ENCODE assay signal across 20 mouse cellular contexts in genomic region chr1:129078274-129078673, GRCm38 (mm10).
DNase-seq lines count a peak whose midpoint lies in the region; ATAC-seq and TF ChIP-seq lines count a peak whose summit lies in the region.
"Had no signal": no experiment of that assay in that cellular context is flagged by ENCODE, and none has a peak within 500 bp of the region (broad histone marks: within the 10 kb centered on the region; RNA-seq: fewer than 3 reads in every experiment).

No protein-coding gene starts in this region.

- H3K9ac ChIP-seq in hindbrain, postnatal 0 days (replicated peaks; ENCODE audit: low read length), result no peak overlapping the region
- H3K9ac ChIP-seq in hindbrain, embryonic 13.5 days, result no peak overlapping the region
- no peak overlapping the region for H3K9ac ChIP-seq in lung, postnatal 0 days (replicated peaks; ENCODE audit: low read depth)
- no peak overlapping the region for H3K9ac ChIP-seq in stomach, postnatal 0 days (ENCODE audit: low read length)
- H3K9ac ChIP-seq: hindbrain, embryonic 15.5 days had no signal

- H3K4me2 ChIP-seq in hindbrain, postnatal 0 days (ENCODE audit: low read depth, low read length), result no peak overlapping the region
- H3K4me2 ChIP-seq in hindbrain, embryonic 13.5 days, result no peak overlapping the region
- no peak overlapping the region for H3K4me2 ChIP-seq in lung, postnatal 0 days (replicated peaks; ENCODE audit: low read depth, low read length)
- no peak overlapping the region for H3K4me2 ChIP-seq in stomach, postnatal 0 days (replicated peaks; ENCODE audit: low read depth)
- H3K4me2 ChIP-seq: hindbrain, embryonic 15.5 days; liver, embryonic 11.5 days had no signal

- H3K27ac ChIP-seq in hindbrain, postnatal 0 days, result no peak overlapping the region
- no peak overlapping the region for H3K27ac ChIP-seq in hindbrain, embryonic 13.5 days
- no peak overlapping the region for H3K27ac ChIP-seq in lung, postnatal 0 days (ENCODE audit: low read length)
- no peak overlapping the region for H3K27ac ChIP-seq in stomach, postnatal 0 days (replicated peaks)
- H3K27ac ChIP-seq: embryonic facial prominence, embryonic 10.5 days; hindbrain, embryonic 15.5 days had no signal

- TF ChIP-seq EP300 in lung, postnatal 0 days (IDR thresholded peaks at IDR 0.05), result no peak
- TF ChIP-seq EP300 in stomach, postnatal 0 days (optimal IDR thresholded peaks at IDR 0.05), result no peak

- no peak overlapping the region for H3K4me3 ChIP-seq in hindbrain, postnatal 0 days (ENCODE audit: low read length)
- H3K4me3 ChIP-seq in hindbrain, embryonic 13.5 days, result no peak overlapping the region
- no peak overlapping the region for H3K4me3 ChIP-seq in lung, postnatal 0 days (ENCODE audit: low read depth, low read length)
- H3K4me3 ChIP-seq in stomach, postnatal 0 days (ENCODE audit: low read depth, low read length), result no peak overlapping the region
- H3K4me3 ChIP-seq: embryonic facial prominence, embryonic 10.5 days; hindbrain, embryonic 15.5 days had no signal

- no peaks in the 10 kb centered on the region for H3K27me3 ChIP-seq in hindbrain, postnatal 0 days (ENCODE audit: insufficient read depth, low read length)
- no peaks in the 10 kb centered on the region for H3K27me3 ChIP-seq in hindbrain, embryonic 13.5 days
- H3K27me3 ChIP-seq in lung, postnatal 0 days (replicated peaks; ENCODE audit: insufficient read depth, low read length), result no peaks in the 10 kb centered on the region
- H3K27me3 ChIP-seq in stomach, postnatal 0 days (ENCODE audit: control insufficient read depth, insufficient read depth, low read length), result no peaks in the 10 kb centered on the region
- H3K27me3 ChIP-seq: hindbrain, embryonic 15.5 days had no signal

- no peaks in the 10 kb centered on the region for H3K36me3 ChIP-seq in hindbrain, postnatal 0 days (ENCODE audit: insufficient read depth, low read length)
- H3K36me3 ChIP-seq in hindbrain, embryonic 13.5 days, result no peaks in the 10 kb centered on the region
- no peaks in the 10 kb centered on the region for H3K36me3 ChIP-seq in lung, postnatal 0 days (ENCODE audit: insufficient read depth, low read length)
- no peaks in the 10 kb centered on the region for H3K36me3 ChIP-seq in stomach, postnatal 0 days (ENCODE audit: control insufficient read depth, insufficient read depth, low read length)
- H3K36me3 ChIP-seq: embryonic facial prominence, embryonic 10.5 days; hindbrain, embryonic 15.5 days had no signal

- peak; percentile 8 for DNase-seq in embryo, embryonic 10.5 days (ENCODE audit: low spot score)
- no peak for DNase-seq in embryo, embryonic 9.5 days (ENCODE audit: extremely low spot score)
- DNase-seq in hindbrain, postnatal 0 days (ENCODE audit: low spot score), result no peak
- DNase-seq in lung, postnatal 0 days (ENCODE audit: low spot score), result no peak
- no peak for DNase-seq in lung, postnatal 25 days (ENCODE audit: low spot score)
- no peak for DNase-seq in stomach, postnatal 0 days (ENCODE audit: low spot score)
- no peak for DNase-seq in c-Kit-positive CD71-positive TER-119-positive erythroid progenitor cells, embryonic 14.5 days (ENCODE audit: low spot score)
- DNase-seq: adrenal gland, adult 2 months; heart, adult 18-20 months; kidney, adult 8-10 months; kidney, postnatal 36 days; layer of hippocampus, postnatal 36 days; left cerebral cortex, postnatal 4 days; lung, postnatal 14 days; right cerebral cortex, postnatal 14 days; thymus, postnatal 4 days had no signal

- no peaks in the 10 kb centered on the region for H3K9me3 ChIP-seq in hindbrain, postnatal 0 days (ENCODE audit: low read length)
- no peaks in the 10 kb centered on the region for H3K9me3 ChIP-seq in hindbrain, embryonic 13.5 days
- no peaks in the 10 kb centered on the region for H3K9me3 ChIP-seq in lung, postnatal 0 days (ENCODE audit: low read length)
- H3K9me3 ChIP-seq in stomach, postnatal 0 days (ENCODE audit: control insufficient read depth, low read length), result no peaks in the 10 kb centered on the region
- H3K9me3 ChIP-seq: embryonic facial prominence, embryonic 10.5 days; hindbrain, embryonic 15.5 days had no signal

- 72% methylated on average over 3 of the region's 3 CpGs for WGBS in hindbrain, postnatal 0 days
- 70% methylated on average over 3 of the region's 3 CpGs for WGBS in hindbrain, embryonic 13.5 days
- 77% methylated on average over 3 of the region's 3 CpGs for whole genome bisulfite sequencing in lung, postnatal 0 days
- 66% methylated on average over 3 of the region's 3 CpGs for WGBS in stomach, postnatal 0 days

- no peak for ATAC-seq in hindbrain, postnatal 0 days
- no peak for ATAC-seq in hindbrain, embryonic 13.5 days (ENCODE audit: low FRiP score)
- ATAC-seq in lung, postnatal 0 days, result no peak
- no peak for ATAC-seq in stomach, postnatal 0 days (ENCODE audit: low FRiP score, low TSS enrichment)

- H3K4me1 ChIP-seq in hindbrain, postnatal 0 days (ENCODE audit: insufficient read depth, low read length), result no peaks in the 10 kb centered on the region
- H3K4me1 ChIP-seq in hindbrain, embryonic 13.5 days (replicated peaks), result no peaks in the 10 kb centered on the region
- no peaks in the 10 kb centered on the region for H3K4me1 ChIP-seq in lung, postnatal 0 days (ENCODE audit: insufficient read depth, low read depth, low read length)
- no peaks in the 10 kb centered on the region for H3K4me1 ChIP-seq in stomach, postnatal 0 days (replicated peaks; ENCODE audit: control insufficient read depth, insufficient read depth)
- H3K4me1 ChIP-seq: embryonic facial prominence, embryonic 10.5 days; hindbrain, embryonic 15.5 days had no signal

- peak; percentile 36; the same call in 1 of the 2 replicates for TF ChIP-seq CTCF in hindbrain, postnatal 0 days (IDR thresholded peaks at IDR 0.05; ENCODE audit: low read depth)
- peak; percentile 34; the same call in 1 of the 2 replicates for TF ChIP-seq CTCF in lung, postnatal 0 days (IDR thresholded peaks at IDR 0.05)
- peak; percentile 52 for TF ChIP-seq CTCF in stomach, postnatal 0 days (IDR thresholded peaks at IDR 0.05; ENCODE audit: low read depth)
